Mouse (Mus musculus) C2C12 (cell line): Measurements from ENCODE around the gene Susd6. TPM values are rescaled to one million over a fixed set of nuclear protein-coding genes. Genes with fewer than 3 reads are reported as not detected.

ENCODE experiments used
- H3K27me3 ChIP-seq: one replicate; pipeline ENCODE4 v1.6.1; 2011; ENCODE audit not compliant: control insufficient read depth, insufficient read depth, insufficient read length
- H3K36me3 ChIP-seq: one replicate; pipeline ENCODE4 v1.6.1; 2011; ENCODE audit not compliant: control insufficient read depth, insufficient read depth
- H3K4me3 ChIP-seq: one replicate; pipeline ENCODE4 v1.5.1; 2011; ENCODE audit warnings: mild to moderate bottlenecking, control low read depth; ENCODE audit not compliant: poor library complexity, insufficient read depth, severe bottlenecking
- H3K79me2 ChIP-seq: one replicate; pipeline ENCODE4 v1.6.1; 2011; ENCODE audit not compliant: control insufficient read depth, insufficient read depth
- H3K79me3 ChIP-seq: one replicate; pipeline ENCODE4 v1.6.1; 2011; ENCODE audit warnings: low read depth, control low read depth
- H3ac ChIP-seq: one replicate; pipeline ENCODE3; 2011; ENCODE audit warnings: low read depth; ENCODE audit not compliant: control insufficient read depth, insufficient read length
- CEBPB ChIP-seq: IDR thresholded peaks from one replicate; pipeline ENCODE4 v1.6.1; 2011; ENCODE audit warnings: low read depth, mild to moderate bottlenecking, control low read depth, moderate library complexity
- CTCF ChIP-seq: IDR thresholded peaks from one replicate; pipeline ENCODE4 v1.5.1; 2011; ENCODE audit not compliant: control insufficient read depth, insufficient read depth, insufficient read length
- FOSL1 ChIP-seq: IDR thresholded peaks from one replicate; pipeline ENCODE4 v1.8.0; 2011; ENCODE audit warnings: mild to moderate bottlenecking, low read length; ENCODE audit not compliant: poor library complexity, insufficient read depth, severe bottlenecking
- MAX ChIP-seq: IDR thresholded peaks from one replicate; pipeline ENCODE4 v1.6.1; 2011; ENCODE audit warnings: mild to moderate bottlenecking, control low read depth
- MYOD1 ChIP-seq: IDR thresholded peaks from one replicate; pipeline ENCODE4 v1.6.1; 2011; ENCODE audit warnings: low read depth; ENCODE audit not compliant: control insufficient read depth, insufficient read length
- MYOG ChIP-seq: IDR thresholded peaks from one replicate; pipeline ENCODE4 v1.6.1; 2011; ENCODE audit not compliant: control insufficient read depth, insufficient read length; ENCODE audit errors: extremely low read depth
- USF1 ChIP-seq: IDR thresholded peaks from one replicate; pipeline ENCODE4 v1.6.1; 2011; ENCODE audit warnings: low read depth, mild to moderate bottlenecking, control low read depth, moderate library complexity
- polyA plus RNA-seq: library from polyadenylated mRNA; unstranded; fragments of >200 nt; fragmentation: generic; extraction: Trizol; gene quantifications from one replicate; pipeline ENCODE4 v1.2.1, GENCODE M21; 2012; ENCODE audit warnings: missing spikeins

Gene Susd6
- polyA plus RNA-seq, 1 experiment = 20.9 TPM

GRCm38 (mm10) chr12:80878093-80878430, 87.8 kb downstream of the Susd6 start:
- H3K36me3 ChIP-seq = peaks cover 63% of the 10 kb centered on the region
- no peaks in the 10 kb centered on the region for H3K79me2 ChIP-seq
- no peaks in the 10 kb centered on the region for H3K79me3 ChIP-seq
- no peak for TF ChIP-seq CEBPB
- TF ChIP-seq MYOD1 = no peak
- TF ChIP-seq FOSL1 = no peak
- TF ChIP-seq CTCF = no peak
- TF ChIP-seq USF1 = no peak
- TF ChIP-seq MYOG = no peak
- TF ChIP-seq MAX = no peak
- no peak overlapping the region for H3K4me3 ChIP-seq
- no peaks in the 10 kb centered on the region for H3K27me3 ChIP-seq
- no peak overlapping the region for H3ac ChIP-seq

GRCm38 (mm10) chr12:80878653-80879052, 88.3 kb downstream of the Susd6 start:
- H3ac ChIP-seq = no peak overlapping the region
- peaks cover 59% of the 10 kb centered on the region for H3K36me3 ChIP-seq
- H3K4me3 ChIP-seq = no peak overlapping the region
- H3K79me2 ChIP-seq = no peaks in the 10 kb centered on the region
- no peaks in the 10 kb centered on the region for H3K27me3 ChIP-seq
- no peak for TF ChIP-seq FOSL1
- H3K79me3 ChIP-seq = no peaks in the 10 kb centered on the region

- Histone ChIP-seq H3K79me2 (no peaks in the 10 kb centered on the region), H3K4me3 (no peak overlapping the region), H3K36me3 (peaks cover 53% of the 10 kb centered on the region), H3K27me3 (no peaks in the 10 kb centered on the region), H3K79me3 (no peaks in the 10 kb centered on the region), H3ac (no peak overlapping the region)
- TF ChIP-seq CEBPB = no peak
- no peak for TF ChIP-seq USF1
- TF ChIP-seq MYOG = no peak
- TF ChIP-seq MAX = no peak
- no peak for TF ChIP-seq MYOD1
- TF ChIP-seq FOSL1 = no peak
- TF ChIP-seq CTCF = no peak
Observed at GRCm38 (mm10) chr12:80879267-80879666, 89.0 kb downstream of the Susd6 start.

- peaks cover 36% of the 10 kb centered on the region for H3K36me3 ChIP-seq
- no peak overlapping the region for H3K4me3 ChIP-seq
- H3K79me2 ChIP-seq = no peaks in the 10 kb centered on the region
- TF ChIP-seq CEBPB (no peak), MYOD1 (no peak), CTCF (no peak), MAX (no peak), FOSL1 (no peak), MYOG (no peak), USF1 (no peak)
- H3ac ChIP-seq = no peak overlapping the region
- no peaks in the 10 kb centered on the region for H3K79me3 ChIP-seq
- H3K27me3 ChIP-seq = no peaks in the 10 kb centered on the region
Observed at GRCm38 (mm10) chr12:80881121-80881520, 90.8 kb downstream of the Susd6 start.

GRCm38 (mm10) chr12:80883278-80883677, 93.0 kb downstream of the Susd6 start:
- Histone ChIP-seq H3K79me3 (no peaks in the 10 kb centered on the region), H3K36me3 (peaks cover 15% of the 10 kb centered on the region), H3K27me3 (no peaks in the 10 kb centered on the region), H3ac (no peak overlapping the region), H3K79me2 (no peaks in the 10 kb centered on the region), H3K4me3 (no peak overlapping the region)
- no peak for TF ChIP-seq FOSL1
- TF ChIP-seq CEBPB = no peak
- no peak for TF ChIP-seq MYOG
- no peak for TF ChIP-seq MAX
- TF ChIP-seq USF1 = no peak
- no peak for TF ChIP-seq CTCF
- no peak for TF ChIP-seq MYOD1

GRCm38 (mm10) chr12:80883881-80884280, 93.6 kb downstream of the Susd6 start:
- Histone ChIP-seq H3K36me3 (peaks cover 9% of the 10 kb centered on the region), H3K79me3 (no peaks in the 10 kb centered on the region), H3K4me3 (no peak overlapping the region), H3K27me3 (no peaks in the 10 kb centered on the region), H3K79me2 (no peaks in the 10 kb centered on the region), H3ac (no peak overlapping the region)
- TF ChIP-seq FOSL1 (no peak), CTCF (no peak), USF1 (no peak), CEBPB (no peak), MYOD1 (no peak), MAX (no peak), MYOG (no peak)
